8 mouse cellular contexts compared by ENCODE assay signal in genomic region chr15:4043032-4043471, GRCm38 (mm10). TPM values are rescaled to one million over a fixed set of nuclear protein-coding genes. Genes with fewer than 3 reads are reported as not detected.
DNase-seq lines count a peak whose midpoint lies in the region; ATAC-seq and TF ChIP-seq lines count a peak whose summit lies in the region.

No protein-coding gene starts in this region.

- no peaks in the 10 kb centered on the region for H3K4me1 ChIP-seq in midbrain, embryonic 14.5 days (ENCODE audit: control insufficient read depth, insufficient read depth, low read length)
- no peaks in the 10 kb centered on the region for H3K4me1 ChIP-seq in midbrain, embryonic 13.5 days (replicated peaks)
- H3K4me1 ChIP-seq in lung, embryonic 14.5 days (ENCODE audit: insufficient read depth), result no peaks in the 10 kb centered on the region
- peaks cover 10% of the 10 kb centered on the region; the same call in 1 of the 2 replicates for H3K4me1 ChIP-seq in spleen, adult 2 months (ENCODE audit: control insufficient read depth, insufficient read depth, insufficient read length)

- 25% methylated on average over 4 of the region's 4 CpGs for WGBS in midbrain, embryonic 14.5 days
- 26% methylated on average over 4 of the region's 4 CpGs for WGBS in midbrain, embryonic 13.5 days
- 24% methylated on average over 4 of the region's 4 CpGs for WGBS in lung, embryonic 14.5 days
- WGBS in spleen, adult 2 months, result 21% methylated on average over 4 of the region's 4 CpGs

- H3K4me2 ChIP-seq in midbrain, embryonic 14.5 days (ENCODE audit: low read length), result no peak overlapping the region
- no peak overlapping the region for H3K4me2 ChIP-seq in midbrain, embryonic 13.5 days (replicated peaks)
- H3K4me2 ChIP-seq in lung, embryonic 14.5 days, result no peak overlapping the region

- TF ChIP-seq CTCF in lung, embryonic 14.5 days (IDR thresholded peaks at IDR 0.05; ENCODE audit: low read depth), result peak; percentile 74
- TF ChIP-seq CTCF in spleen, adult 2 months (IDR thresholded peaks at IDR 0.05; ENCODE audit: extremely low read depth, insufficient read depth, insufficient read length, insufficient replicate concordance), result no peak

- no peaks in the 10 kb centered on the region for H3K9me3 ChIP-seq in midbrain, embryonic 14.5 days (ENCODE audit: control insufficient read depth, low read length)
- H3K9me3 ChIP-seq in midbrain, embryonic 13.5 days, result no peaks in the 10 kb centered on the region
- no peaks in the 10 kb centered on the region for H3K9me3 ChIP-seq in lung, embryonic 14.5 days (ENCODE audit: low read depth, low read length)

- peak; percentile 77 for DNase-seq in midbrain, embryonic 14.5 days
- DNase-seq in c-Kit-positive CD71-negative TER-119-negative erythroid progenitor cells, embryonic 14.5 days (ENCODE audit: low read depth), result peak; percentile 31
- peak; percentile 75 for DNase-seq in lung, embryonic 14.5 days
- DNase-seq in spleen, adult 2 months (ENCODE audit: low read depth in 1 of 2, low spot score in 2 of 2), result peak; percentile 14 to 53
- no peak for DNase-seq in layer of hippocampus, postnatal 25 days (ENCODE audit: extremely low spot score in 1 of 2, low spot score in 1 of 2)
- DNase-seq in urinary bladder, postnatal 4 days (ENCODE audit: low spot score in 2 of 2), result no peak

- no peak overlapping the region for H3K9ac ChIP-seq in midbrain, embryonic 14.5 days (replicated peaks; ENCODE audit: low read length)
- no peak overlapping the region for H3K9ac ChIP-seq in midbrain, embryonic 13.5 days (replicated peaks)
- H3K9ac ChIP-seq in lung, embryonic 14.5 days, result no peak overlapping the region

- H3K4me3 ChIP-seq in midbrain, embryonic 14.5 days (replicated peaks; ENCODE audit: low read depth, low read length), result no peak overlapping the region
- H3K4me3 ChIP-seq in midbrain, embryonic 13.5 days (replicated peaks), result no peak overlapping the region
- no peak overlapping the region for H3K4me3 ChIP-seq in lung, embryonic 14.5 days (ENCODE audit: low read depth, low read length)
- peak overlapping the region; percentile 32; the same call in 1 of the 2 replicates for H3K4me3 ChIP-seq in spleen, adult 2 months (ENCODE audit: extremely low read depth, insufficient read depth, insufficient read length)

- no peaks in the 10 kb centered on the region for H3K27me3 ChIP-seq in midbrain, embryonic 14.5 days (ENCODE audit: control insufficient read depth, insufficient read depth, low read length)
- no peaks in the 10 kb centered on the region for H3K27me3 ChIP-seq in midbrain, embryonic 13.5 days
- H3K27me3 ChIP-seq in lung, embryonic 14.5 days (ENCODE audit: insufficient read depth, low read length), result no peaks in the 10 kb centered on the region
- H3K27me3 ChIP-seq in spleen, adult 2 months (ENCODE audit: control insufficient read depth, insufficient read depth, low read length), result no peaks in the 10 kb centered on the region

- 0 out of 2 replicates have a peak, but pooled peaks have one; percentile 24 for ATAC-seq in midbrain, embryonic 14.5 days (ENCODE audit: low FRiP score, low TSS enrichment)
- no peak for ATAC-seq in midbrain, embryonic 13.5 days
- ATAC-seq in hematopoietic stem cell, adult 5-6 weeks (replicated peaks in 1 of 2; ENCODE audit: insufficient read depth in 1 of 2, low FRiP score in 2 of 2, low TSS enrichment in 1 of 2, low read depth in 1 of 2, poor library complexity in 2 of 2, severe bottlenecking in 2 of 2), result peak; percentile 78 to 89
- ATAC-seq in lung, embryonic 14.5 days (ENCODE audit: insufficient read depth), result peak; percentile 38; the same call in 1 of the 2 replicates

- H3K36me3 ChIP-seq in midbrain, embryonic 14.5 days (ENCODE audit: control insufficient read depth, insufficient read depth, low read length), result peaks cover 29% of the 10 kb centered on the region
- peaks cover 33% of the 10 kb centered on the region for H3K36me3 ChIP-seq in midbrain, embryonic 13.5 days
- peaks cover 22% of the 10 kb centered on the region; the same call in 1 of the 2 replicates for H3K36me3 ChIP-seq in lung, embryonic 14.5 days (ENCODE audit: insufficient read depth)
- peaks cover 10% of the 10 kb centered on the region for H3K36me3 ChIP-seq in spleen, adult 2 months (ENCODE audit: control insufficient read depth, insufficient read depth, low read length)

- H3K27ac ChIP-seq in midbrain, embryonic 14.5 days (replicated peaks; ENCODE audit: low read depth, low read length), result no peak overlapping the region
- no peak overlapping the region for H3K27ac ChIP-seq in midbrain, embryonic 13.5 days
- H3K27ac ChIP-seq in lung, embryonic 14.5 days (ENCODE audit: low read depth), result no peak overlapping the region
- H3K27ac ChIP-seq in spleen, adult 2 months (ENCODE audit: insufficient read depth, low read length), result peak overlapping the region; percentile 41; the same call in 1 of the 2 replicates

- no peak for TF ChIP-seq POLR2A in spleen, adult 2 months (IDR thresholded peaks at IDR 0.05; ENCODE audit: low read depth, low read length)

RNA-seq across cellular contexts. Expression of gene Oxct1, which starts 16.9 kb away (rescaled TPM):
- 257 and 293 TPM in 2 replicates for polyA plus RNA-seq in midbrain, embryonic 14.5 days (2014; fragmentation: Nextera tagmentation; extraction: Ambion mirVana)
- 211 and 247 TPM in 2 replicates for polyA plus RNA-seq in midbrain, embryonic 13.5 days (2015; fragmentation: Nextera tagmentation; extraction: Ambion mirVana)
- 206 and 358 TPM in 2 replicates for total RNA-seq in hematopoietic stem cell, adult 5-6 weeks (2017)
- 210 and 226 TPM in 2 replicates for polyA plus RNA-seq in lung, embryonic 14.5 days (2014; fragmentation: Nextera tagmentation; extraction: Ambion mirVana)
- 17.4 and 17.9 TPM in 2 replicates for polyA plus RNA-seq in spleen, adult 2 months (2012; rRNA removed)
- total RNA-seq in layer of hippocampus, postnatal 25 days (2021), result 100 to 1,000 TPM; 339 to 348 TPM

RNA-seq across cellular contexts. Expression of gene AW549877, which starts 47.5 kb away (rescaled TPM):
- 44.0 and 65.9 TPM in 2 replicates for polyA plus RNA-seq in midbrain, embryonic 14.5 days (2014; fragmentation: Nextera tagmentation; extraction: Ambion mirVana)
- 42.1 and 47.1 TPM in 2 replicates for polyA plus RNA-seq in midbrain, embryonic 13.5 days (2015; fragmentation: Nextera tagmentation; extraction: Ambion mirVana)
- 15.5 and 19.9 TPM in 2 replicates for total RNA-seq in hematopoietic stem cell, adult 5-6 weeks (2017)
- 35.1 and 38.8 TPM in 2 replicates for polyA plus RNA-seq in lung, embryonic 14.5 days (2014; fragmentation: Nextera tagmentation; extraction: Ambion mirVana)
- 6.1 and 6.3 TPM in 2 replicates for polyA plus RNA-seq in spleen, adult 2 months (2012; rRNA removed)
- 10 to 100 TPM; 41.1 to 45.1 TPM for total RNA-seq in layer of hippocampus, postnatal 25 days (2021)

Comparison
In these comparisons a context has a peak if more than half of its experiments do, and no peak if none do; other contexts are left out.
1. DNase-seq: peak in midbrain, embryonic 14.5 days (single experiment), c-Kit-positive CD71-negative TER-119-negative erythroid progenitor cells, embryonic 14.5 days (single experiment), lung, embryonic 14.5 days (single experiment) and spleen, adult 2 months (2 of 2); none in layer of hippocampus, postnatal 25 days (0 of 2) and urinary bladder, postnatal 4 days (0 of 2).
2. RNA of gene Oxct1, which starts 16.9 kb away (polyA plus RNA-seq): 257 to 293 TPM in midbrain, embryonic 14.5 days, 211 to 247 TPM in midbrain, embryonic 13.5 days and 210 to 226 TPM in lung, embryonic 14.5 days; 17.4 to 17.9 TPM in spleen, adult 2 months; every median in the first group is over 10 times any median in the second.